Mouse (Mus musculus): ENCODE results near the gene Rpusd2. TPM values are rescaled to one million over a fixed set of nuclear protein-coding genes. Genes with fewer than 3 reads are reported as not detected.

Rpusd2 gene
- total RNA-seq (2023; ENCODE audit: inconsistent age) = 16.0 to 18.0 TPM (median 16.8 TPM) in 4 replicates

DNA sequence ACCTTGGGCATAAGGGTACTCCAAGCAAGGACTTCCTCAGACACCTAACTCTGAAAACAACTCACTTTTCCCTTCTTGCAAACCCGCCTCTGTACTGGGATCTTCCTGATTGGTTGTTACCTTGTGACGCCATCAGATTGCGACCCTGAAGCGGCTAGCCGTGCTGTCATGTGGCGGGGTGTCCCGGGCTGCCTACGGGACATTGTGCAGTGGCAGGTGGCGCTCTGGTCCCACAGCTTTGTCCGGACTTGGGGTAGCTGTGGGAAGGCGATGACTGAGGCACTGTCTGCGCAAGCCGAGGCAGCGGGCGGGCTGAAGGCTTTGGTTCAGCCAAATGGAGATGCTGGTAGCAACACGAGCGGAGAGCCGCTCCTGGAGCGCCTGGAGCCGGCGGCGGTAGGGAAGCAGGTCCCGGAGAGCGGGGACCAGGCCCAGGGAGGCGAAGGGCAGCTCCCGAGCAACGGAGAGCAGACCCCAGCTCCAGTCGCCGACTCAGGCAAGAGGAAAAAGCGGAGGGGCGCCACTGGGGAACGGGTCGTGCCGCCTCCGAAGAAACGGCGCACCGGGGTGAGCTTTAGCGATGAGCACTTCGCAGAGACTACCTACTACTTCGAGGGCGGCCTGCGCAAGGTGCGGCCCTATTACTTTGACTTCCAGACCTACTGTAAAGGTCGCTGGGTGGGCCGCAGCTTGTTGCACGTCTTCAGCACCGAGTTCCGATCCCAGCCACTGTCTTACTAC is at the start of gene Rpusd2:
Rpusd2 (plus strand) TSS at position 135 of the 741 bp plus-strand sequence.

DNA sequence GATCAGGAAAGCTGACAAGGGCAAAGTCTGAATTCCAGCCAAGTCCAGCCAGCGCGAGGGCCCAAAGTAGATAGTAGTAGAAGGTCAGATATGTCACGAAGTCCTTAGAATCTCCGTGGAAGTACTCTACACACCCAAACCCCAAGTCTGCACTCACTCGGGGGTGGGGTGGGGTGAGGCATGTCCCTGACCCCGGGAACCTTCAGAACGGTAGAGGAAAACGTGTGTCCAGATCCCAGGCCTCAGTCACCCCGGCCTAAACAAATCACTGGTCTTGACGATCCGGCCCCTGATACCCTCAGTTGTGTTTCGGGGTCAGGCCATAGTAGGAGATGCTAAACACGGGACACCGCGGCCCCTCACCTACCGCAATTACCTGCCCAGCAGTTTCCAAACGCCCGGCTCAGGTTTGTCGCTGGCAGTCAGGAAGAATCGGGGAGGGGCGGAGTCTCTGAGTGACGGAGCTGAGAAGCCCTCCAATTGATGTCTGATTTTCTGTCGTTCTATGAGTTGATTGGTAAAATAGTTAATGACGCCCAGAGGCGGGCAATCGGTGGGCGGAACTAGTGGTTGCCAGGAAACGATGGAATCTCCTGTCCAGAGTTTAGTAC is 5.5 kb upstream of the Rpusd2 start, which contains the start of gene Ccdc32:
Ccdc32 (minus strand) TSS at position 453 of the 611 bp plus-strand sequence.

DNA sequence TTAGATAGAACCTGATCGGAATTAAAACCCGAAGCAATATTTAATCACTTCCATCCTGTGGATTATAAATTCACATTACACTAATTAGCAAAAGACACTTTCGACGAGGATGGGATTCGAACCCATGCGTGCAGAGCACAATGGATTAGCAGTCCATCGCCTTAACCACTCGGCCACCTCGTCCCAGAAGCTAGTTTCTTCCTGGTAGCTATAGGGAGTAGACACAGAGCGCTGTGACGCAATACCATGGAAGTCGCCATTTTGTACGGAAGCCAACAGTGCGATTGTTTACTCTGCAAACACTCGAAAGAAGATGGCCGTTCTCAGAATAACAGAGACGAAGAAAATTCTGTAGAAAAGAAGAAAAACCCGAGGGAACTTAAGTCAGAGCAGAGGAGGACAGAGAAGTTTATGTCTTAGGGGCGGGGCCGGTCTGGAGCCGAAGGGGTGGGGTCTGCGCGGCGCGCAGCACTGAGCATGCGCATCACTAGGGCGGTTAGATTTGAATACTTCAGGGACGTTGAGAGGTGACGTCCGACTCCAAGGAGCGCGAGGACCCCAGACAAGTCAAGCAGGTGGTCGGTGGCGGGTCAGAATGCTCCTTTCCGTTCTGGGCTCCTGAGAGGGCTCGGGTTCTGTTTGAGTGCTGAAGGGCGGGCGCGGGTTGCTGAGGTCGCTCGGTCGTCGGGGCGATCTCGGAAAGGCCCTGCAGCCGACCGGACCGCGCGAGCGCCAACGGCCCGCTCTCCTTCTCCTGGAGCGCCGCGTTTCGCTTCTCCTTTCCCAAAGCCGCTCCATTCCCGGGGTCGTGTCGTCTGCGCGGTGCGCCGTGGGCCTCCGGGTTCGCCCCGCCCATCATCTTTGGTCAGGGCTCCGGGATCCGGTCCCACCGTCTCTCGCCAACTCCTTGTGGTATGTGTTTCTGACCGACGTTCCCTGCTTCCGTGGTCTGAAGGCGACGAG is 12.3 kb downstream of the Rpusd2 start, which contains the start of gene Knl1:
Knl1 (plus strand) TSS at position 471 of the 963 bp plus-strand sequence.

Other genes starting within 250 kb of the Rpusd2 start
- 7.0 to 11.9 TPM (median 8.3 TPM) in 4 replicates for gene Knstrn, start 220.8 kb upstream of the Rpusd2 start, total RNA-seq (2023; ENCODE audit: inconsistent age)
- 62.9 to 97.4 TPM (median 72.1 TPM) in 4 replicates for gene Ivd, start 172.8 kb upstream of the Rpusd2 start, total RNA-seq (2023; ENCODE audit: inconsistent age)
- gene Bahd1, start 134.4 kb upstream of the Rpusd2 start, total RNA-seq (2023; ENCODE audit: inconsistent age) = 52.2 to 60.4 TPM (median 55.0 TPM) in 4 replicates
- gene Chst14, start 108.3 kb upstream of the Rpusd2 start, total RNA-seq (2023; ENCODE audit: inconsistent age) = 3.6 to 4.3 TPM (median 4.0 TPM) in 4 replicates
- gene Ccdc32, start 5.4 kb upstream of the Rpusd2 start, total RNA-seq (2023; ENCODE audit: inconsistent age) = 11.5 to 14.4 TPM (median 13.0 TPM) in 4 replicates
- 3.3 to 4.7 TPM (median 4.1 TPM) in 4 replicates for gene Knl1, start 12.3 kb downstream of the Rpusd2 start, total RNA-seq (2023; ENCODE audit: inconsistent age)
- gene Rad51, start 78.0 kb downstream of the Rpusd2 start, total RNA-seq (2023; ENCODE audit: inconsistent age) = 1.8 to 4.5 TPM (median 3.7 TPM) in 4 replicates
- gene Rmdn3, start 122.2 kb downstream of the Rpusd2 start, total RNA-seq (2023; ENCODE audit: inconsistent age) = 29.7 to 39.8 TPM (median 34.3 TPM) in 4 replicates
- gene Gchfr, start 133.0 kb downstream of the Rpusd2 start, total RNA-seq (2023; ENCODE audit: inconsistent age) = not detected in 4 replicates
- 10.0 to 12.9 TPM (median 10.9 TPM) in 4 replicates for gene Gm14137, start 139.7 kb downstream of the Rpusd2 start, total RNA-seq (2023; ENCODE audit: inconsistent age)
- 30.9 to 40.9 TPM (median 35.2 TPM) in 4 replicates for gene Zfyve19, start 173.8 kb downstream of the Rpusd2 start, total RNA-seq (2023; ENCODE audit: inconsistent age)
- 15.9 to 19.5 TPM (median 18.5 TPM) in 4 replicates for gene Dnajc17, start 174.0 kb downstream of the Rpusd2 start, total RNA-seq (2023; ENCODE audit: inconsistent age)
- not detected in 4 replicates for gene Ppp1r14d, start 195.1 kb downstream of the Rpusd2 start, total RNA-seq (2023; ENCODE audit: inconsistent age)
- 0.45 to 0.60 TPM in 2 of 4 replicates, not detected in the others for gene Spint1, start 202.6 kb downstream of the Rpusd2 start, total RNA-seq (2023; ENCODE audit: inconsistent age)
- gene Rhov, start 236.5 kb downstream of the Rpusd2 start, total RNA-seq (2023; ENCODE audit: inconsistent age) = not detected in 4 replicates

Data from B cell, adult (primary cell).